Mouse (Mus musculus): ENCODE results near the gene Rnh1. TPM values are rescaled to one million over a fixed set of nuclear protein-coding genes. Genes with fewer than 3 reads are reported as not detected.

The Rnh1 gene
- polyA plus RNA-seq, 1 experiment from 2014 or later, result 165 TPM

DNA sequence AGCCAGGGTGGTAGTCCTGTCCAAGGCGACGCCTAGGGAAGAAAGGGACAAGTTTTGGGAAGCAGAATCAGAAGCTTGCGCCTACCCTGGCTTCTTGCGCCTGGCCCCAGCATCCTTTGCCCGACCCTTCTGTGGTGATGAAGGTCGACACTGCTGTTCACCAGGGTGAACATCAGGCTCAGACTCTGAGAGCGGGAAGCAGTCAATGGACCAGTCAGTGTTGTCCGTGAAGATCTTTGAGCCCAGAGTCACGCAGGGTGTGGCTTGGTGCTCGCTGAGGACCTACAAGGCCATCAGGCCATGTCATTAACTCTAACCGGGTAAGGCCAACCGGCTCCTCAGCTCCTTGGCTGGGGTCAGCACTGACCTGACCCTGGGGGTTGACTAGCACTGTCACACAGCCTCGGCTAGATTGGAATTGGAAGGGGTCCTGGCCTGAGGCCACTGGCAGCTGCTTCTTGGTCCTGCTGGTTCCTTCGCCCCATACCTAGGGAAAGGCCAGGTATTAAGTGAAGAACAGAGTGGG is 38.0 kb upstream of the Rnh1 start:
- Histone ChIP-seq H3K9ac (replicated peaks; ENCODE audit: low read depth, low read length) (no peak overlapping the region), H3K27me3 (ENCODE audit: control insufficient read depth, insufficient read depth, low read length) (no peaks in the 10 kb centered on the region), H3K4me2 (replicated peaks; ENCODE audit: low read depth, low read length) (no peak overlapping the region), H3K36me3 (ENCODE audit: control insufficient read depth, insufficient read depth, low read length) (no peaks in the 10 kb centered on the region), H3K9me3 (ENCODE audit: control insufficient read depth, low read depth, low read length) (no peaks in the 10 kb centered on the region), H3K4me1 (ENCODE audit: control insufficient read depth, insufficient read depth, low read length) (no peaks in the 10 kb centered on the region), H3K4me3 (ENCODE audit: low read depth, low read length) (no peak overlapping the region), H3K27ac (ENCODE audit: low read length) (no peak overlapping the region)
- WGBS, result 84% methylated on average over 14 of the region's 14 CpGs
- ATAC-seq (ENCODE audit: insufficient number of reproducible peaks, insufficient read depth, low FRiP score, low read depth), result no peak

DNA sequence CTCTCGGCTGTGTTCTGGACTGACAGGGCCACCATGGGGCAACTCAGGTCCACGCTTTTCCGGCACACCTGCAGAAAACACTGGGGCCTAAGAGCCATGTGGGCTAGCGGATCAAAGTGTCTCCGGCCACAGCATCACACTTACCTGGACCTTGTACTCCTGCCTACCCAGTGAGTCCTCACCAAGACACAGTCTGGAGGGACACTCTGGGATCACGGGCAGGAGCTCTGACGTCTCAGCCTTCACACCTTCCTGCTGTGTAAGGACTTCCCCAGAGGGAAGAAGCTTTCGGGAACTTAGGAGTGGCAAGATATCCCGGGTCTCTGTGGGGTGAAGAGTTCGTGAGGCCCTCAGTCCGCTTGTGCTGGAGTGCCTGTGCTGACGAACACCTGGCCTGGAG is 37.5 kb upstream of the Rnh1 start:
- Histone ChIP-seq H3K4me2 (replicated peaks; ENCODE audit: low read depth, low read length) (no peak overlapping the region), H3K4me1 (ENCODE audit: control insufficient read depth, insufficient read depth, low read length) (no peaks in the 10 kb centered on the region), H3K27me3 (ENCODE audit: control insufficient read depth, insufficient read depth, low read length) (no peaks in the 10 kb centered on the region), H3K27ac (ENCODE audit: low read length) (no peak overlapping the region), H3K4me3 (ENCODE audit: low read depth, low read length) (no peak overlapping the region), H3K36me3 (ENCODE audit: control insufficient read depth, insufficient read depth, low read length) (no peaks in the 10 kb centered on the region), H3K9me3 (ENCODE audit: control insufficient read depth, low read depth, low read length) (no peaks in the 10 kb centered on the region), H3K9ac (replicated peaks; ENCODE audit: low read depth, low read length) (no peak overlapping the region)
- ATAC-seq (ENCODE audit: insufficient number of reproducible peaks, insufficient read depth, low FRiP score, low read depth), result no peak
- WGBS, result 58% methylated on average over 12 of the region's 12 CpGs

DNA sequence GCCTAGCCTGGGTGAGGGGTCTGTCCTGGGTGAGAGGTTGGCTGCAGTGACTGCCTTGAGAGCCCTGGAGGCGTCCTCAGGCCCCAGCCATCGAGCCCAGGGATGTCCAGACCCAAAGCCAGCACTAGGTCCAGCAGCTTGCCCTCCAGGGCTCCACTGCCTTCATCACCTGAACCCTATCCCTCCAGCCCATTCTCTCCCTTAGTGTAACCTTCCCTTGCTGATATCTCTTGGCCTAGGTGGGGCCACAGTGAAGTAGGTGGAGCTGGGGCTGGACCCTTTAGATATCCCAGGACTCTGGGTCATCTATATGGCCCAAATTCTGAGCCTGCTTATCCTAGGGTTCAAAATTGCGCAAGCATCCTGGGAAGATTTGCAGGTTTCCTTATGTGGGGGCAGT is 36.9 kb upstream of the Rnh1 start:
- 75% methylated on average over 3 of the region's 3 CpGs for WGBS
- no peak overlapping the region for H3K27ac ChIP-seq (ENCODE audit: low read length)
- no peaks in the 10 kb centered on the region for H3K27me3 ChIP-seq (ENCODE audit: control insufficient read depth, insufficient read depth, low read length)
- no peaks in the 10 kb centered on the region for H3K4me1 ChIP-seq (ENCODE audit: control insufficient read depth, insufficient read depth, low read length)
- no peaks in the 10 kb centered on the region for H3K9me3 ChIP-seq (ENCODE audit: control insufficient read depth, low read depth, low read length)
- H3K9ac ChIP-seq (replicated peaks; ENCODE audit: low read depth, low read length), result no peak overlapping the region
- H3K36me3 ChIP-seq (ENCODE audit: control insufficient read depth, insufficient read depth, low read length), result no peaks in the 10 kb centered on the region
- peak; percentile 2; the same call in 1 of the 2 replicates for ATAC-seq (ENCODE audit: insufficient number of reproducible peaks, insufficient read depth, low FRiP score, low read depth)
- no peak overlapping the region for H3K4me2 ChIP-seq (replicated peaks; ENCODE audit: low read depth, low read length)
- H3K4me3 ChIP-seq (ENCODE audit: low read depth, low read length), result no peak overlapping the region

DNA sequence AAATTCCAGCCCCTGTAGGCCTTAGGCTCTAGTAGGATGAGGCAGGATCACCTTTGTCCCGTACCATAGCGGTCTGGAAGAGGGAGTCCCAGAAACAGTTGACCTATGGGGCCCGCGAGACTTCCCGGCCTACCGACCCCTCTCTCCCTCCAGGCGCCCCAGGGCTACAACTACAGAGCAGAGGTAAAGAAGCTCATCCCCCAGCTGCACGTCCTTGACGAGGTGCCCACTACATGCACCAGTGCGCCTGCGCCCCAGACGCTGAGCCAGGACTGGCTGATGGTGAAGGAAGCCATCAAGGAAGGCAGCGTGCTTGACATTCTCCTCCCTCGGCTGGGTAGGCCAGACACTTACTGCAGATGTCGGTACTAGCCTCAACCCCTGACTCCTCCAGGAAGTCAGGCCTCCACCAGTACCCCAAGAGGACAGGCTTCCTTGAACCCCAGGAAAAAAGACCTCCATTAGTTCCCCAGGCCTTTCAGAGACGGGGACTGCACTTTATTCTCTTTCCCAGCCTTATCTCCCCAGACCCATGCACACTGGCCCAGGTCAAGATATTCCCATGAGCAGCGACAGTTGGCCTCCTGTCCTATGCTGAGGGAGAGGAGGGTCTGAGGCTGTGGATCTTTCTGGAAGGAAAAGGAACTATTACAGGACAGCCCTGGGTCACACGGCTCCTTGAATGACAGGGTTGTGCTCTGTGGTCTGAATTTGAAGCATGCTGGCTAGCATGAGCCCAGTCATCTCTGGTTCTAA is 33.7 kb upstream of the Rnh1 start:
- 90% methylated on average over 18 of the region's 18 CpGs for WGBS
- ATAC-seq (ENCODE audit: insufficient number of reproducible peaks, insufficient read depth, low FRiP score, low read depth), result no peak
- Histone ChIP-seq H3K36me3 (ENCODE audit: control insufficient read depth, insufficient read depth, low read length) (no peaks in the 10 kb centered on the region), H3K9me3 (ENCODE audit: control insufficient read depth, low read depth, low read length) (no peaks in the 10 kb centered on the region), H3K4me1 (ENCODE audit: control insufficient read depth, insufficient read depth, low read length) (no peaks in the 10 kb centered on the region), H3K27ac (ENCODE audit: low read length) (no peak overlapping the region), H3K4me2 (replicated peaks; ENCODE audit: low read depth, low read length) (no peak overlapping the region), H3K9ac (replicated peaks; ENCODE audit: low read depth, low read length) (no peak overlapping the region), H3K4me3 (ENCODE audit: low read depth, low read length) (no peak overlapping the region), H3K27me3 (ENCODE audit: control insufficient read depth, insufficient read depth, low read length) (no peaks in the 10 kb centered on the region)

DNA sequence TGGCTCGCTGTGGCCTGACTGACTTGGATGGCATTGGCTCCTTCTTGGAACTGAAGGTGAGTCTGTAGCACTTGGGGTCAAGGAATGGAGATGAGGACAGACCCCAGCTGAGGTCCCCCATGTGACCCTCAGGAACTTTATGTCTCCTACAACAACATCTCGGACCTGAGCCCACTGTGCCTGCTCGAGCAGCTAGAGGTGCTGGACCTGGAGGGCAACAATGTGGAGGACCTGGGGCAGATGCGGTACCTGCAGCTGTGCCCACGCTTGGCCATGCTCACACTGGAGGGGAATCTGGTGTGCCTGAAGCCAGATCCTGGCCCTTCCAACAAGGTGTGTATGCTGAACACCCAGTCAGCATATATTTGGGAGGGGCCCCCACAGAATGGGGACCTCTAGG is 32.8 kb upstream of the Rnh1 start:
- Histone ChIP-seq H3K4me1 (ENCODE audit: control insufficient read depth, insufficient read depth, low read length) (no peaks in the 10 kb centered on the region), H3K27me3 (ENCODE audit: control insufficient read depth, insufficient read depth, low read length) (no peaks in the 10 kb centered on the region), H3K4me2 (replicated peaks; ENCODE audit: low read depth, low read length) (no peak overlapping the region), H3K4me3 (ENCODE audit: low read depth, low read length) (no peak overlapping the region), H3K27ac (ENCODE audit: low read length) (no peak overlapping the region), H3K9ac (replicated peaks; ENCODE audit: low read depth, low read length) (no peak overlapping the region), H3K36me3 (ENCODE audit: control insufficient read depth, insufficient read depth, low read length) (no peaks in the 10 kb centered on the region), H3K9me3 (ENCODE audit: control insufficient read depth, low read depth, low read length) (no peaks in the 10 kb centered on the region)
- 91% methylated on average over 5 of the region's 5 CpGs for WGBS
- no peak for ATAC-seq (ENCODE audit: insufficient number of reproducible peaks, insufficient read depth, low FRiP score, low read depth)

DNA sequence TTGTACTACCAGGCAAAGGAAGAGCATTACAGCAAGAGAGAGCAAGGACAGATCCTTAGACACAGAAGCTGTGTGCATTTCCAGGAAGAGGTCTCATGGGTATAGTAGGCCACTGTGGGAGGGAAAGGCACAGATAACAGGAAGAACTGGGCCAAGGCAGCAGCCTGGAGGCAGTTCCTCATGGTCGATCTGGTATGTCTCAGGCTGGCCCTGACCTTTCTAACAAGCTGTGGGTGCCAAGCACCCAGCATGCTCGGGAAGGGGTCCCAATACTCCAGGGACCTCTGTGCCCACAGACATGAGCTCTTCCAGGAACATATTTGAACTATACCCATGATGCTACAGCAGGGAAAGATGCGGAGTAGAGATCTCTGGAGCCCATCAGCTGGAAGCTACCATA is 31.9 kb upstream of the Rnh1 start:
- no peak overlapping the region for H3K9ac ChIP-seq (replicated peaks; ENCODE audit: low read depth, low read length)
- WGBS, result 78% methylated on average over 3 of the region's 3 CpGs
- no peak overlapping the region for H3K4me2 ChIP-seq (replicated peaks; ENCODE audit: low read depth, low read length)
- no peak for ATAC-seq (ENCODE audit: insufficient number of reproducible peaks, insufficient read depth, low FRiP score, low read depth)
- H3K9me3 ChIP-seq (ENCODE audit: control insufficient read depth, low read depth, low read length), result no peaks in the 10 kb centered on the region
- H3K4me1 ChIP-seq (ENCODE audit: control insufficient read depth, insufficient read depth, low read length), result no peaks in the 10 kb centered on the region
- H3K36me3 ChIP-seq (ENCODE audit: control insufficient read depth, insufficient read depth, low read length), result no peaks in the 10 kb centered on the region
- H3K27me3 ChIP-seq (ENCODE audit: control insufficient read depth, insufficient read depth, low read length), result no peaks in the 10 kb centered on the region
- H3K27ac ChIP-seq (ENCODE audit: low read length), result no peak overlapping the region
- H3K4me3 ChIP-seq (ENCODE audit: low read depth, low read length), result no peak overlapping the region

DNA sequence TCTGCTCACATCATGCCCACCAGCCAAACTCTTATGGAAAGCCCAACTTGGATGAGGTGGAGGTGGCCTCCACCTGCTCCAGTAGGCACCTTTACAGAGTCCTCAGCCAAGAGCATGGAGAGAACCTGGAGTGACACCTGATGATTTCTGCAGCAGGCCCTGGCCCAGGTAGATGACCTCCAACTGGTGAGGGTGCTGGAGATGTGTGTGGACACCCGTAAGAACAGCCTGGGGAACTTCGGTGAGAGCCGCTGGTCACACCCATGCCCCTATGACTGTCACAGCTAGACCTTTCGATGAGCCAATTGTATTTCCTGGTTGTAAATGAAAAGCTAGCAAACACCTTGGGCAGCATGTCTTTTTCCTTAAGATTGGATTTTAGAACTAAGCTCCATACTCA is 25.5 kb upstream of the Rnh1 start:
- H3K36me3 ChIP-seq (ENCODE audit: control insufficient read depth, insufficient read depth, low read length), result no peaks in the 10 kb centered on the region
- 88% methylated on average over 4 of the region's 4 CpGs for WGBS
- no peak overlapping the region for H3K9ac ChIP-seq (replicated peaks; ENCODE audit: low read depth, low read length)
- no peak overlapping the region for H3K4me3 ChIP-seq (ENCODE audit: low read depth, low read length)
- no peaks in the 10 kb centered on the region for H3K4me1 ChIP-seq (ENCODE audit: control insufficient read depth, insufficient read depth, low read length)
- H3K27ac ChIP-seq (ENCODE audit: low read length), result no peak overlapping the region
- no peak overlapping the region for H3K4me2 ChIP-seq (replicated peaks; ENCODE audit: low read depth, low read length)
- no peaks in the 10 kb centered on the region for H3K27me3 ChIP-seq (ENCODE audit: control insufficient read depth, insufficient read depth, low read length)
- no peak for ATAC-seq (ENCODE audit: insufficient number of reproducible peaks, insufficient read depth, low FRiP score, low read depth)
- H3K9me3 ChIP-seq (ENCODE audit: control insufficient read depth, low read depth, low read length), result no peaks in the 10 kb centered on the region

DNA sequence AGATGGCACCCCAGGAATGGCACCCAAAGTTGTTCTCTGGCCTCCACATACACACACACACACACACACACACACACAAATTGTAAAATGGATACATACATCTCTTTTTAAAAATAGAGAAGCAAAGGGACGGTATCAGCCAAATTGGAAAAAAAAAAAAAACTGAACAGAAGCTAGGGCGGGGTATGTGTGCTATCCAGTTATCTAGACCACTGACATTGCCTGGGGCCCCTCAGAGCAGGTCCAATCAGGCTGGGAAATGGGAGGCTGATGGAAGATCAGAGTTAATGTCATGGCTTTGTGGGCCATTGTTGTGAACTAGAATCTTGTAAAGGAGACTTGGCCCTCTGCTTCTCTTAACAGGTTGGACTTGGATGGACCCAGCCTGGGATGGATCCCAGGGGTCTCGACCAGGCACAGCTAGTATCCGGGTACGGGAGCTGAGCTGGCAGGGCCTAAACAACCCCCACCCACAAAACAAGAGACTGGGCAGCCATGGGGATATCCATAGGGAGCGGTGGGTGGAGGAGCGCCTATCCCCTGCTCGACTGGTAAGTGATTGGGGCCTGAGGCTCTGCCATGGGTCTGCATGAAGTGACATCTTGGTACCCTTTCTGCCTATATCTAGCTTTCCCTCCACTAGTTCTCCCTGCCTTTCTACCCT is 24.1 kb upstream of the Rnh1 start:
- Histone ChIP-seq H3K9ac (replicated peaks; ENCODE audit: low read depth, low read length) (no peak overlapping the region), H3K4me2 (replicated peaks; ENCODE audit: low read depth, low read length) (no peak overlapping the region), H3K36me3 (ENCODE audit: control insufficient read depth, insufficient read depth, low read length) (peaks cover 6% of the 10 kb centered on the region), H3K4me3 (ENCODE audit: low read depth, low read length) (no peak overlapping the region), H3K27me3 (ENCODE audit: control insufficient read depth, insufficient read depth, low read length) (no peaks in the 10 kb centered on the region), H3K9me3 (ENCODE audit: control insufficient read depth, low read depth, low read length) (no peaks in the 10 kb centered on the region), H3K27ac (ENCODE audit: low read length) (no peak overlapping the region), H3K4me1 (ENCODE audit: control insufficient read depth, insufficient read depth, low read length) (peaks cover 7% of the 10 kb centered on the region)
- ATAC-seq (ENCODE audit: insufficient number of reproducible peaks, insufficient read depth, low FRiP score, low read depth), result no peak
- WGBS, result 92% methylated on average over 8 of the region's 8 CpGs

All from stomach, embryonic 14.5 days (tissue).